Mouse (Mus musculus) small intestine, adult 2 months (tissue): Measurements from ENCODE around the gene Hmx1. TPM values are rescaled to one million over a fixed set of nuclear protein-coding genes. Genes with fewer than 3 reads are reported as not detected.

Experiments
- H3K27ac ChIP-seq: fragments of 200-500 bp; 2 replicates; pipeline ENCODE4 v1.5.1; 2012; ENCODE audit warnings: low read depth, low read length, control low read depth, inconsistent platforms; ENCODE audit not compliant: insufficient read depth
- H3K27me3 ChIP-seq: fragments of 200-500 bp; 2 replicates; pipeline ENCODE4 v1.6.1; 2012; ENCODE audit warnings: mild to moderate bottlenecking, moderate library complexity, low read length, inconsistent platforms; ENCODE audit not compliant: control insufficient read depth, insufficient read depth
- H3K36me3 ChIP-seq: fragments of 200-500 bp; 2 replicates; pipeline ENCODE4 v1.6.1; 2012; ENCODE audit warnings: mild to moderate bottlenecking, low read length, control low read depth, inconsistent platforms; ENCODE audit not compliant: control insufficient read depth, insufficient read depth
- H3K4me1 ChIP-seq: fragments of 200-500 bp; 2 replicates; pipeline ENCODE4 v1.6.1; 2012; ENCODE audit warnings: low read length, inconsistent platforms, mixed read lengths; ENCODE audit not compliant: control insufficient read depth, insufficient read depth, insufficient read length
- H3K4me3 ChIP-seq: fragments of 200-500 bp; 2 replicates; pipeline ENCODE4 v1.5.1; 2012; ENCODE audit warnings: low read depth, mild to moderate bottlenecking, control low read depth, inconsistent platforms, low read length, moderate library complexity
- CTCF ChIP-seq: fragments of 200-500 bp; IDR thresholded peaks from 2 replicates; pipeline ENCODE4 v1.5.1; 2012; ENCODE audit warnings: low read depth, mild to moderate bottlenecking, control low read depth, inconsistent platforms, low read length, moderate library complexity, mixed read lengths; ENCODE audit not compliant: insufficient replicate concordance, insufficient read length; ENCODE audit errors: extremely low read depth
- POLR2A ChIP-seq: fragments of 200-500 bp; IDR thresholded peaks from 2 replicates; pipeline ENCODE4 v1.6.1; 2012; ENCODE audit warnings: low read depth, mild to moderate bottlenecking, control low read depth, inconsistent platforms, low read length, moderate library complexity
- WGBS: fragments of 180-500 bp; shearing (Covaris S2); methylation state at CpG from one replicate; pipeline ENCODE4 v1.1.7; 2018; 5-methylcytosine and 5-hydroxymethylcytosine counted together
- polyA plus RNA-seq: library from polyadenylated mRNA; depleted of rRNA; stranded (reverse); fragments of >200 nt; gene quantifications from 2 replicates; pipeline ENCODE4 v1.2.3, GENCODE M21; 2012

Gene Hmx1
- polyA plus RNA-seq, 1 experiment: not detected

- peaks cover 77% of the 10 kb centered on the region for H3K27me3 ChIP-seq
- TF ChIP-seq CTCF (no peak), POLR2A (no peak)
- H3K4me3 ChIP-seq: peak overlapping the region; percentile 25; the same call in 1 of the 2 replicates
- H3K4me1 ChIP-seq: no peaks in the 10 kb centered on the region
- no peak overlapping the region for H3K27ac ChIP-seq
- under 1% methylated on average over 88 of the region's 88 CpGs for WGBS
- no peaks in the 10 kb centered on the region for H3K36me3 ChIP-seq
Observed at GRCm38 (mm10) chr5:35391656-35392333, 2.9 kb downstream of the Hmx1 start.

- H3K4me1 ChIP-seq: no peaks in the 10 kb centered on the region
- no peaks in the 10 kb centered on the region for H3K36me3 ChIP-seq
- H3K27ac ChIP-seq: no peak overlapping the region
- WGBS: 1% methylated on average over 37 of the region's 37 CpGs
- peak overlapping the region; percentile 25; the same call in 1 of the 2 replicates for H3K4me3 ChIP-seq
- peaks cover 77% of the 10 kb centered on the region for H3K27me3 ChIP-seq
- no peak for TF ChIP-seq CTCF
- no peak for TF ChIP-seq POLR2A
Observed at GRCm38 (mm10) chr5:35392334-35392695, 3.4 kb downstream of the Hmx1 start.

- 8% methylated on average over 9 of the region's 9 CpGs for WGBS
- Histone ChIP-seq H3K27me3 (peaks cover 77% of the 10 kb centered on the region), H3K4me1 (no peaks in the 10 kb centered on the region), H3K36me3 (no peaks in the 10 kb centered on the region), H3K4me3 (0 out of 2 replicates have a peak overlapping the region, but pooled peaks have one; percentile 6), H3K27ac (no peak overlapping the region)
- TF ChIP-seq CTCF: no peak
- TF ChIP-seq POLR2A: no peak
Observed at GRCm38 (mm10) chr5:35395566-35396440, 6.9 kb downstream of the Hmx1 start.

GRCm38 (mm10) chr5:35396976-35397641 lies 8.2 kb downstream of the Hmx1 start:
- WGBS: 3% methylated on average over 57 of the region's 57 CpGs
- no peak overlapping the region for H3K27ac ChIP-seq
- no peaks in the 10 kb centered on the region for H3K36me3 ChIP-seq
- H3K4me1 ChIP-seq: no peaks in the 10 kb centered on the region
- TF ChIP-seq CTCF: no peak
- TF ChIP-seq POLR2A: no peak
- H3K4me3 ChIP-seq: 0 out of 2 replicates have a peak overlapping the region, but pooled peaks have one; percentile 3
- peaks cover 70% of the 10 kb centered on the region for H3K27me3 ChIP-seq

GRCm38 (mm10) chr5:35397642-35398309 lies 8.9 kb downstream of the Hmx1 start:
- 3% methylated on average over 52 of the region's 52 CpGs for WGBS
- Histone ChIP-seq H3K4me3 (no peak overlapping the region), H3K27me3 (peaks cover 64% of the 10 kb centered on the region), H3K4me1 (no peaks in the 10 kb centered on the region), H3K36me3 (no peaks in the 10 kb centered on the region), H3K27ac (no peak overlapping the region)
- TF ChIP-seq CTCF (no peak), POLR2A (no peak)

GRCm38 (mm10) chr5:35398310-35398910 lies 9.5 kb downstream of the Hmx1 start:
- Histone ChIP-seq H3K36me3 (no peaks in the 10 kb centered on the region), H3K4me3 (no peak overlapping the region), H3K27ac (no peak overlapping the region), H3K27me3 (peaks cover 58% of the 10 kb centered on the region), H3K4me1 (no peaks in the 10 kb centered on the region)
- no peak for TF ChIP-seq CTCF
- no peak for TF ChIP-seq POLR2A
- WGBS: 6% methylated on average over 14 of the region's 14 CpGs
